ENCODE assay signal across 8 mouse cellular contexts in the genomic region with DNA sequence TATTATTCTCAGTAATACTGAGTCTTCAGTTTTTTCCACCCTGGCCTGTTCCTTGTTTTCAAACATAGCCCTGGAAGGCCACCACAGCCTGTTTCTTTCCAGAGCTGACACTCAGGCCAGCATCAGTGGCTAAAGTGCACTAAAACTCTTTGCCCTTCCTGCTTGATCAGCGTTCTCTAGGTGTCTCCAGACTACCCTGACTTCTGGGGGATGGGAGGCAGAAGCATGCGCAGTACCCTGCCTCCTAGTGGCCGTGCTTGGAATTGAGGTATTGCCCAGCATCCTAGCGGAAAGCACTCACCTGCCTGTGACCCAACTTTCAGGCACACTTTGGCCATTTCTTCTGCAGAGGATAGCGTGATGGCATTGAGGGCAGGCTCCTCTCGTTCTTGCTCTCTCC. TPM values are rescaled to one million over a fixed set of nuclear protein-coding genes. Genes with fewer than 3 reads are reported as not detected.
DNase-seq lines count a peak whose midpoint lies in the region; ATAC-seq and TF ChIP-seq lines count a peak whose summit lies in the region.

No protein-coding gene starts in this region.

- 43% methylated on average over 6 of the region's 6 CpGs for WGBS in heart, embryonic 12.5 days
- WGBS in intestine, embryonic 15.5 days = 52% methylated on average over 6 of the region's 6 CpGs
- 46% methylated on average over 6 of the region's 6 CpGs for WGBS in lung, embryonic 16.5 days

- H3K9me3 ChIP-seq in heart, embryonic 12.5 days (replicated peaks) = peaks cover 4% of the 10 kb centered on the region; the same call in 1 of the 2 replicates
- H3K9me3 ChIP-seq in CH12.LX (replicated peaks; ENCODE audit: low read length) = peaks cover 3% of the 10 kb centered on the region
- no peaks in the 10 kb centered on the region for H3K9me3 ChIP-seq in intestine, embryonic 15.5 days
- peaks cover 4% of the 10 kb centered on the region; the same call in 1 of the 2 replicates for H3K9me3 ChIP-seq in lung, embryonic 16.5 days (ENCODE audit: control insufficient read depth, low read length)

- TF ChIP-seq RAD21 in CH12.LX (IDR thresholded peaks at IDR 0.05; ENCODE audit: low read depth, low read length) = no peak; the same call in 1 of the 2 replicates

- in situ Hi-C loops in CH12.LX (cut with MboI; ENCODE audit: low pct_ligation_motif_present, low pct_unique_long_range_greater_than_20kb, low sequenced_read_pairs) = no loop called here

- peaks cover 40% of the 10 kb centered on the region for H3K36me3 ChIP-seq in heart, embryonic 12.5 days
- H3K36me3 ChIP-seq in CH12.LX (replicated peaks in 1 of 2; ENCODE audit: control insufficient read depth in 1 of 2, insufficient read depth in 1 of 2, low read length in 1 of 2) = no peaks in the 10 kb centered on the region
- peaks cover 8% of the 10 kb centered on the region; the same call in 1 of the 2 replicates for H3K36me3 ChIP-seq in intestine, embryonic 15.5 days
- H3K36me3 ChIP-seq in lung, embryonic 16.5 days (ENCODE audit: control insufficient read depth, insufficient read depth, low read length) = no peaks in the 10 kb centered on the region

- H3K27me3 ChIP-seq in heart, embryonic 12.5 days (replicated peaks) = no peaks in the 10 kb centered on the region
- no peaks in the 10 kb centered on the region for H3K27me3 ChIP-seq in CH12.LX (replicated peaks)
- H3K27me3 ChIP-seq in intestine, embryonic 15.5 days (replicated peaks) = no peaks in the 10 kb centered on the region
- H3K27me3 ChIP-seq in lung, embryonic 16.5 days (ENCODE audit: control insufficient read depth, insufficient read depth, low read depth, low read length) = peaks cover 7% of the 10 kb centered on the region; the same call in 1 of the 2 replicates

- H3K9ac ChIP-seq in heart, embryonic 12.5 days = no peak overlapping the region
- H3K9ac ChIP-seq in CH12.LX (ENCODE audit: insufficient read depth, low read depth) = no peak overlapping the region
- H3K9ac ChIP-seq in intestine, embryonic 15.5 days = no peak overlapping the region
- H3K9ac ChIP-seq in lung, embryonic 16.5 days (ENCODE audit: low read length) = no peak overlapping the region

- no peak overlapping the region for H3K4me2 ChIP-seq in heart, embryonic 12.5 days
- H3K4me2 ChIP-seq in CH12.LX (ENCODE audit: insufficient read depth, low read depth, poor library complexity, severe bottlenecking) = no peak overlapping the region
- H3K4me2 ChIP-seq in intestine, embryonic 15.5 days (replicated peaks) = no peak overlapping the region
- no peak overlapping the region for H3K4me2 ChIP-seq in lung, embryonic 16.5 days (ENCODE audit: low read depth, low read length)

- H3K27ac ChIP-seq in heart, embryonic 12.5 days (ENCODE audit: poor library complexity, severe bottlenecking) = no peak overlapping the region
- H3K27ac ChIP-seq in CH12.LX (ENCODE audit: insufficient read depth, low read depth) = no peak overlapping the region
- H3K27ac ChIP-seq in cortical plate, adult 2 months (ENCODE audit: insufficient read depth, low read length) = no peak overlapping the region
- no peak overlapping the region for H3K27ac ChIP-seq in intestine, embryonic 15.5 days
- no peak overlapping the region for H3K27ac ChIP-seq in lung, embryonic 16.5 days (ENCODE audit: low read length)

- TF ChIP-seq EP300 in CH12.LX (IDR thresholded peaks at IDR 0.05; ENCODE audit: low read length) = no peak

- DNase-seq in heart, adult 11 months = peak; percentile 94
- DNase-seq in CH12.LX (ENCODE audit: extremely low read depth) = peak; percentile 5
- peak; percentile 35 for DNase-seq in thymus, postnatal 14 days

- dilution Hi-C loops in CH12.LX (cut with MboI; ENCODE audit: extremely low pct_ligation_motif_present, extremely low pct_unique_long_range_greater_than_20kb, low sequenced_read_pairs) = no loop called here

- H3K4me1 ChIP-seq in heart, embryonic 12.5 days (replicated peaks) = peaks cover 44% of the 10 kb centered on the region
- H3K4me1 ChIP-seq in CH12.LX (ENCODE audit: control insufficient read depth in 1 of 2, insufficient read depth in 2 of 2) = no peaks in the 10 kb centered on the region
- H3K4me1 ChIP-seq in cortical plate, adult 2 months (ENCODE audit: control insufficient read depth, insufficient read depth, low read length) = no peaks in the 10 kb centered on the region
- H3K4me1 ChIP-seq in intestine, embryonic 15.5 days (replicated peaks) = no peaks in the 10 kb centered on the region
- peaks cover 4% of the 10 kb centered on the region for H3K4me1 ChIP-seq in lung, embryonic 16.5 days (replicated peaks; ENCODE audit: control insufficient read depth, insufficient read depth, low read length)

- ATAC-seq in heart, embryonic 12.5 days (ENCODE audit: insufficient number of reproducible peaks, low FRiP score) = no peak
- ATAC-seq in intestine, embryonic 15.5 days = peak; percentile 61
- peak; percentile 47; the same call in 1 of the 2 replicates for ATAC-seq in lung, embryonic 16.5 days (ENCODE audit: low read depth)
- ATAC-seq in frontal cortex, adult (ENCODE audit: low TSS enrichment) = no peak

- no peak for TF ChIP-seq POLR2A in CH12.LX (IDR thresholded peaks at IDR 0.05; ENCODE audit: low read depth, low read length)
- no peak for TF ChIP-seq POLR2A in cortical plate, adult 2 months (IDR thresholded peaks at IDR 0.05; ENCODE audit: extremely low read depth, insufficient read depth, low read length)

- H3K4me3 ChIP-seq in heart, embryonic 12.5 days = no peak overlapping the region
- H3K4me3 ChIP-seq in CH12.LX (replicated peaks in 1 of 3; ENCODE audit: low read depth in 2 of 3, low read length in 2 of 3, poor library complexity in 1 of 3) = no peak overlapping the region
- no peak overlapping the region for H3K4me3 ChIP-seq in cortical plate, adult 2 months (ENCODE audit: insufficient read depth, low read length)
- H3K4me3 ChIP-seq in intestine, embryonic 15.5 days (replicated peaks) = no peak overlapping the region
- H3K4me3 ChIP-seq in lung, embryonic 16.5 days (ENCODE audit: low read length) = no peak overlapping the region

- TF ChIP-seq CTCF in CH12.LX (conservative IDR thresholded peaks at IDR 0.05 in 1 of 2, IDR thresholded peaks at IDR 0.05 in 1 of 2; ENCODE audit: low read depth in 2 of 2, low read length in 2 of 2) = peak; percentile 31 to 57; a peak in 3 of 4 replicates
- TF ChIP-seq CTCF in cortical plate, adult 2 months (IDR thresholded peaks at IDR 0.05; ENCODE audit: extremely low read depth, insufficient read depth, low read length) = peak; percentile 39

- no peaks in the 10 kb centered on the region for H3K79me2 ChIP-seq in CH12.LX (replicated peaks; ENCODE audit: control insufficient read depth, extremely low read depth, insufficient read depth, poor library complexity, severe bottlenecking)

TF ChIP-seq in CH12.LX, 34 proteins besides CTCF, POLR2A, EP300 and RAD21:
- TF ChIP-seq SMC3 (IDR thresholded peaks at IDR 0.05; ENCODE audit: low read depth, low read length) = peak; percentile 47
- TF ChIP-seq TCF12 (IDR thresholded peaks at IDR 0.05; ENCODE audit: low read depth, low read length) = no peak
- TF ChIP-seq MAZ (IDR thresholded peaks at IDR 0.05; ENCODE audit: low read depth, low read length) = no peak

RNA-seq across cellular contexts. Expression of a gene that starts 25.8 kb away (rescaled TPM):
- polyA plus RNA-seq in heart, embryonic 12.5 days (2016; fragmentation: Nextera tagmentation; extraction: Ambion mirVana) = 204 and 208 TPM in 2 replicates
- total RNA-seq in CH12.LX (2012; rRNA removed) (2.1 and 2.2 TPM in 2 replicates), CH12.LX (2014; rRNA removed) (0.58 and 0.80 TPM in 2 replicates)
- 1.3 and 1.5 TPM in 2 replicates for polyA plus RNA-seq in CH12.LX (2012; ENCODE audit: insufficient read length, low read depth)
- polyA plus RNA-seq in cortical plate, adult 2 months (2012; rRNA removed) = 2.2 TPM in 2 replicates
- polyA plus RNA-seq in intestine, embryonic 15.5 days (2015; fragmentation: Nextera tagmentation; extraction: Ambion mirVana) = 68.9 and 76.8 TPM in 2 replicates
- 107 and 114 TPM in 2 replicates for polyA plus RNA-seq in lung, embryonic 16.5 days (2015; fragmentation: Nextera tagmentation; extraction: Ambion mirVana)

RNA-seq across cellular contexts. Expression of a gene that starts 46.7 kb away (rescaled TPM):
- 184 and 193 TPM in 2 replicates for polyA plus RNA-seq in heart, embryonic 12.5 days (2016; fragmentation: Nextera tagmentation; extraction: Ambion mirVana)
- total RNA-seq in CH12.LX (2012; rRNA removed) (115 and 126 TPM in 2 replicates), CH12.LX (2014; rRNA removed) (216 and 252 TPM in 2 replicates)
- 160 and 163 TPM in 2 replicates for polyA plus RNA-seq in CH12.LX (2012; ENCODE audit: insufficient read length, low read depth)
- 61.1 and 62.5 TPM in 2 replicates for polyA plus RNA-seq in cortical plate, adult 2 months (2012; rRNA removed)
- 195 and 217 TPM in 2 replicates for polyA plus RNA-seq in intestine, embryonic 15.5 days (2015; fragmentation: Nextera tagmentation; extraction: Ambion mirVana)
- polyA plus RNA-seq in lung, embryonic 16.5 days (2015; fragmentation: Nextera tagmentation; extraction: Ambion mirVana) = 180 and 193 TPM in 2 replicates

Comparison
In these comparisons a context has a peak if more than half of its experiments do, and no peak if none do; other contexts are left out.
1. DNase-seq: peak in every context shown above with its lines; median percentile 94 in heart, adult 11 months; 35 in thymus, postnatal 14 days; 5 in CH12.LX.
2. ATAC-seq: peak in intestine, embryonic 15.5 days (single experiment) and lung, embryonic 16.5 days (single experiment); none in heart, embryonic 12.5 days (single experiment) and frontal cortex, adult (single experiment).
3. RNA of a gene that starts 25.8 kb away (polyA plus RNA-seq): 204 to 208 TPM in heart, embryonic 12.5 days, 107 to 114 TPM in lung, embryonic 16.5 days and 68.9 to 76.8 TPM in intestine, embryonic 15.5 days; 2.2 TPM in cortical plate, adult 2 months and 1.3 to 1.5 TPM in CH12.LX; every median in the first group is over 10 times any median in the second.